Mouse (Mus musculus): ENCODE data around the gene Il1rl2. TPM values are rescaled to one million over a fixed set of nuclear protein-coding genes. Genes with fewer than 3 reads are reported as not detected.

Il1rl2 gene
- polyA plus RNA-seq, 1 experiment from 2014 or later: 0.90 TPM

- TF ChIP-seq EP300 (IDR thresholded peaks at IDR 0.05; ENCODE audit: low read depth) (no peak), CTCF (IDR thresholded peaks at IDR 0.05; ENCODE audit: low read depth) (no peak)
Measured at GRCm38 (mm10) chr1:40327604-40328003, 3.2 kb downstream of the Il1rl2 start.

GRCm38 (mm10) chr1:40329526-40329925 is 5.1 kb downstream of the Il1rl2 start:
- Histone ChIP-seq H3K27me3 (ENCODE audit: insufficient read depth, low read length) (no peaks in the 10 kb centered on the region), H3K27ac (ENCODE audit: low read depth) (no peak overlapping the region), H3K4me2 (ENCODE audit: low read depth, low read length) (no peak overlapping the region), H3K9ac (replicated peaks) (no peak overlapping the region), H3K36me3 (replicated peaks; ENCODE audit: insufficient read depth, low read length) (no peaks in the 10 kb centered on the region), H3K9me3 (ENCODE audit: low read length) (no peaks in the 10 kb centered on the region), H3K4me1 (ENCODE audit: insufficient read depth) (peaks cover 15% of the 10 kb centered on the region), H3K4me3 (ENCODE audit: low read depth, low read length) (no peak overlapping the region)
- DNase-seq (no peak), ATAC-seq (no peak)
- TF ChIP-seq CTCF (IDR thresholded peaks at IDR 0.05; ENCODE audit: low read depth) (no peak), EP300 (IDR thresholded peaks at IDR 0.05; ENCODE audit: low read depth) (no peak)
- WGBS (ENCODE audit: insufficient replicate concordance): 31% methylated on average over 1 of the region's 1 CpGs

More at GRCm38 (mm10) chr1:40327604-40328003, 3.2 kb downstream of the Il1rl2 start:
- no peak for DNase-seq
- no peaks in the 10 kb centered on the region for H3K27me3 ChIP-seq (ENCODE audit: insufficient read depth, low read length)
- H3K9me3 ChIP-seq (ENCODE audit: low read length): no peaks in the 10 kb centered on the region
- H3K4me1 ChIP-seq (ENCODE audit: insufficient read depth): peaks cover 27% of the 10 kb centered on the region
- H3K9ac ChIP-seq (replicated peaks): no peak overlapping the region
- no peak overlapping the region for H3K27ac ChIP-seq (ENCODE audit: low read depth)
- 77% methylated on average over 3 of the region's 3 CpGs for WGBS (ENCODE audit: insufficient replicate concordance)
- no peak overlapping the region for H3K4me3 ChIP-seq (ENCODE audit: low read depth, low read length)
- H3K4me2 ChIP-seq (ENCODE audit: low read depth, low read length): no peak overlapping the region
- ATAC-seq: no peak
- no peaks in the 10 kb centered on the region for H3K36me3 ChIP-seq (replicated peaks; ENCODE audit: insufficient read depth, low read length)

GRCm38 (mm10) chr1:40330181-40330580 is 5.8 kb downstream of the Il1rl2 start:
- TF ChIP-seq EP300 (IDR thresholded peaks at IDR 0.05; ENCODE audit: low read depth) (no peak), CTCF (IDR thresholded peaks at IDR 0.05; ENCODE audit: low read depth) (no peak)
- no peak overlapping the region for H3K4me3 ChIP-seq (ENCODE audit: low read depth, low read length)
- WGBS (ENCODE audit: insufficient replicate concordance): 77% methylated on average over 8 of the region's 8 CpGs
- H3K4me1 ChIP-seq (ENCODE audit: insufficient read depth): peaks cover 12% of the 10 kb centered on the region
- no peak overlapping the region for H3K9ac ChIP-seq (replicated peaks)
- DNase-seq: no peak
- H3K27ac ChIP-seq (ENCODE audit: low read depth): no peak overlapping the region
- H3K36me3 ChIP-seq (replicated peaks; ENCODE audit: insufficient read depth, low read length): no peaks in the 10 kb centered on the region
- H3K27me3 ChIP-seq (ENCODE audit: insufficient read depth, low read length): no peaks in the 10 kb centered on the region
- H3K9me3 ChIP-seq (ENCODE audit: low read length): no peaks in the 10 kb centered on the region
- no peak overlapping the region for H3K4me2 ChIP-seq (ENCODE audit: low read depth, low read length)
- ATAC-seq: no peak

- Histone ChIP-seq H3K9me3 (ENCODE audit: low read length) (no peaks in the 10 kb centered on the region), H3K27ac (ENCODE audit: low read depth) (no peak overlapping the region), H3K9ac (replicated peaks) (no peak overlapping the region), H3K4me1 (ENCODE audit: insufficient read depth) (no peaks in the 10 kb centered on the region), H3K36me3 (replicated peaks; ENCODE audit: insufficient read depth, low read length) (no peaks in the 10 kb centered on the region), H3K27me3 (ENCODE audit: insufficient read depth, low read length) (no peaks in the 10 kb centered on the region), H3K4me2 (ENCODE audit: low read depth, low read length) (no peak overlapping the region), H3K4me3 (ENCODE audit: low read depth, low read length) (no peak overlapping the region)
- ATAC-seq (no peak), DNase-seq (no peak)
- TF ChIP-seq CTCF (IDR thresholded peaks at IDR 0.05; ENCODE audit: low read depth) (no peak), EP300 (IDR thresholded peaks at IDR 0.05; ENCODE audit: low read depth) (no peak)
- 66% methylated on average over 1 of the region's 1 CpGs for WGBS (ENCODE audit: insufficient replicate concordance)
Measured at GRCm38 (mm10) chr1:40339346-40339745, 14.9 kb downstream of the Il1rl2 start.

GRCm38 (mm10) chr1:40340102-40340501 is 15.7 kb downstream of the Il1rl2 start:
- Histone ChIP-seq H3K4me1 (ENCODE audit: insufficient read depth) (no peaks in the 10 kb centered on the region), H3K4me2 (ENCODE audit: low read depth, low read length) (no peak overlapping the region), H3K27me3 (ENCODE audit: insufficient read depth, low read length) (no peaks in the 10 kb centered on the region), H3K36me3 (replicated peaks; ENCODE audit: insufficient read depth, low read length) (no peaks in the 10 kb centered on the region), H3K9me3 (ENCODE audit: low read length) (no peaks in the 10 kb centered on the region), H3K4me3 (ENCODE audit: low read depth, low read length) (no peak overlapping the region), H3K27ac (ENCODE audit: low read depth) (no peak overlapping the region), H3K9ac (replicated peaks) (no peak overlapping the region)
- ATAC-seq (peak; percentile 68), DNase-seq (no peak)
- TF ChIP-seq CTCF (IDR thresholded peaks at IDR 0.05; ENCODE audit: low read depth): no peak
- TF ChIP-seq EP300 (IDR thresholded peaks at IDR 0.05; ENCODE audit: low read depth): peak; percentile 93
- WGBS (ENCODE audit: insufficient replicate concordance): 63% methylated on average over 4 of the region's 4 CpGs

GRCm38 (mm10) chr1:40352158-40352903 is 27.9 kb downstream of the Il1rl2 start:
- Histone ChIP-seq H3K4me2 (ENCODE audit: low read depth, low read length) (no peak overlapping the region), H3K27ac (ENCODE audit: low read depth) (no peak overlapping the region), H3K9ac (replicated peaks) (no peak overlapping the region), H3K4me1 (ENCODE audit: insufficient read depth) (peaks cover 23% of the 10 kb centered on the region), H3K4me3 (ENCODE audit: low read depth, low read length) (no peak overlapping the region), H3K27me3 (ENCODE audit: insufficient read depth, low read length) (no peaks in the 10 kb centered on the region), H3K9me3 (ENCODE audit: low read length) (no peaks in the 10 kb centered on the region), H3K36me3 (replicated peaks; ENCODE audit: insufficient read depth, low read length) (peaks cover 2% of the 10 kb centered on the region; the same call in 1 of the 2 replicates)
- no peak for DNase-seq
- TF ChIP-seq EP300 (IDR thresholded peaks at IDR 0.05; ENCODE audit: low read depth) (peak; percentile 43; the same call in 1 of the 2 replicates), CTCF (IDR thresholded peaks at IDR 0.05; ENCODE audit: low read depth) (no peak)
- ATAC-seq: peak; percentile 49
- 48% methylated on average over 4 of the region's 4 CpGs for WGBS (ENCODE audit: insufficient replicate concordance)

All from liver, postnatal 0 days (tissue).